Mouse (Mus musculus) cerebral cortex, adult 2 months (tissue): Measurements from ENCODE around the gene Pdgfra.

ENCODE experiments used
- WGBS: fragments of 180-500 bp; shearing (Covaris S2); methylation state at CpG from one replicate; pipeline ENCODE4 v1.1.7; 2018; 5-methylcytosine and 5-hydroxymethylcytosine counted together

Gene Pdgfra

DNA sequence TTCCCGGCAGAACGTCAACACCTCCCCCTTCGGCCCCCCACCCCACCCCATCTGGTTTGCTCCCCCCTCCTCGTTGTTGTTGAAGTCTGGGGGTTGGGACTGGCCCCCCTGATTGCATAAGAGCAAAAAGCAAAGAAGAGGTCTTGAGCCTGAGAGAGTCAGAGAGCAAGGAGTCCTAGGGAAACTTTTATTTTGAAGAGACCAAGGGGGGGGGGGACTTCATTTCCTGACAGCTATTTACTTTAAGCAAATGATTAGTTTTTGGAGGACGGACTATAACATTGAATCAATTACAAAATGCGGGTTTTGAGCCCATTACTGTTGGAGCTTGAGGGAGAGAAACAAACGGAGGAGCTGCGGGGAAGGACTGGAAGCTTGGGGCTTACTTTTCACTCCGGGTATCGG is at the start of gene Pdgfra:
Gene Pdgfra (plus strand): TSS at position 272 of the 405 bp plus-strand sequence.
- 7% methylated on average over 10 of the region's 10 CpGs for WGBS

DNA sequence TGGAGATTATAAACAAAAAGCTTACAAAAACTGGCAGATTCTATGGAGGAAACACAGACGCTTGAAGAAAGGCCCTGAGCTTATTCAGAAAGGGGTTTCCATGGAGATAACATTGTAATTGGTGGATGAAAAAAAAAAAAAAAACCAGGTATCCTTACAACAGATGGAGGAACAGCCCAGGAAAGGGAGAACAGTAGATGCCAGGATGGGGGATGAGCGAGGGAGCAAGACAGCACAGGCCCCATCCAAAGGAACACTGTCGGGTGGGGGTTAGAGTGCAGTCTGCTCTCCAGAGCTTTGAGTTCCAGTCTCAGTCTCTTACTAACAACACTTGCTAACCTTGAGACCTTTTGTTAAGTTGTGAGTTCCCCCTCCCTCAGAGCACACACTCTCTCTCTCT is 45.6 kb upstream of the Pdgfra start:
- 70% methylated on average over 3 of the region's 3 CpGs for WGBS

DNA sequence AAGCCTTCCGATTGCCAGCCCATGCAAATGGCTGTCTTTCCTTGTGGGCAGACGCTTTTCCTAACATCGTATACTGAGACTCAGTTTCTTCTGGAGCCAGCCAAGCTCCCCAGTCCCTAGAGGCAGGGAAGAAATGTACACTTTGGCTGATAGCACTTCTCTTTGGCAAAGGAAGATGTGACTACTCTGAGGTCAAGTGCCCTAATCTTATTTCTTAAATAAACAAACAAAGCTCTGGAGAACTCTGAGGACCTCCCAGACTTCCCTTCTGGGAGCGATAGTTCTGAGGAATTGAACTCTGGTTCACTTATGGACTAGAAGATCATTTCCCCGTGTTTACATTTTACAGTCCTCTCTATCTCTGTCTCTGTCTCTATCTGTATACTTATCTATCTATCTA is 42.7 kb upstream of the Pdgfra start:
- 73% methylated on average over 5 of the region's 5 CpGs for WGBS

DNA sequence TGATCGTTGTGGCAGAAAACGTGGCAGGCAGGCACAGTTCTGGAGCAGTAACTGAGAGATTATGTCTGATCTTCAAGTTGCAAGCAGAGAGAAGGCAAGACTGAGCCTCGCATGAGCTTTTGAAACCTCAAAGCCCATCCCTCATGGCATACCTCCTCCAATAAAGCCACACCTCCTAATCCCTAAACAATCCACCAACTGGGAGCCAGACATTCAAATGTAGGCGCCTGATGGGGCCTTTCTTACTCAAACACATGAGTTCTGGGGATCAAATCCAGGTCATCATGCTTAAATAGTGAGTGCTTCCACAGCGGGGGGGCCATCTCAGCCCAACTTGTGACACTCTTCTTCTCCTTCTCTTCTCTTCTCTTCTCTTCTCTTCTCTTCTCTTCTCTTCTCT is 40.3 kb upstream of the Pdgfra start:
- WGBS, result 70% methylated on average over 5 of the region's 5 CpGs

DNA sequence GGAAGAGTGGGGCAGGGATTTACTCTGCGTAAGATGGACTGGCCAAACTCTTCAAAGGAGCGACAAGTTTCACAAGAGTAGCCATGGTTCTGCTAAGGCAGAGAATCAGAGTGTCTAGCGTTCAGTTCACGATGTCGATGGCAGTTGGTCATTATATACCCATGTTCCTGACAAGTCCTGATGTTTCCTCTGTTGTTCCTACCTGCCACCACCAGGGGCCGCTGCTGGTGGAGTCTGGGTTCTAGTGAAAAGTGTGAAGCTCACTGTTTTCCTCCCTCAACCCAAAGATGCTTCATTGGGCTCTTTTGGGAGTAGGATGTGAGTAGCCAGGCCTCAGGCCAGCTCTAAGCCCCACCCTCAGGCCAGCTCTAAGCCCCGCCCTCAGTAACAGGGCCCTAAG is 33.3 kb upstream of the Pdgfra start:
- WGBS, result 74% methylated on average over 7 of the region's 7 CpGs

DNA sequence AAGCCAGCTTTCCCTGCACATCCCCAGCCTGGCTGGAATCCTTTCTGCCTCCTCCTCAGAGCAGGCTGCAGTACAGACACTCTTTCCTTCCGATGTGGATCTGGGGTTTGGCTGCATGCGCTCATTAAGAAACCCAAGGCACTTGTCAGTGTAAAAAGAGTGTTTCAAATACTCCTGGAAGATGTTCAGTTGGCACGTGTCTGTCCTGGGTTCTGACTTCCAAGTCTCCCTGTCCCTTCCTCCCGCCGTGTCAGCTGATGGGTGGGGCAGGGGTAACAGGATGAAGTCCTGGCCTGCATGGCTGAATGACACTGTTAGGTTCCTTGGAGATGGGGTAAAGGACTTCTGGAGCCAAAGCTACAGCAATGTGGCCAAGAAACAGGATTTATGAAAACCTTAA is 30.4 kb upstream of the Pdgfra start:
- WGBS, result 34% methylated on average over 5 of the region's 5 CpGs

DNA sequence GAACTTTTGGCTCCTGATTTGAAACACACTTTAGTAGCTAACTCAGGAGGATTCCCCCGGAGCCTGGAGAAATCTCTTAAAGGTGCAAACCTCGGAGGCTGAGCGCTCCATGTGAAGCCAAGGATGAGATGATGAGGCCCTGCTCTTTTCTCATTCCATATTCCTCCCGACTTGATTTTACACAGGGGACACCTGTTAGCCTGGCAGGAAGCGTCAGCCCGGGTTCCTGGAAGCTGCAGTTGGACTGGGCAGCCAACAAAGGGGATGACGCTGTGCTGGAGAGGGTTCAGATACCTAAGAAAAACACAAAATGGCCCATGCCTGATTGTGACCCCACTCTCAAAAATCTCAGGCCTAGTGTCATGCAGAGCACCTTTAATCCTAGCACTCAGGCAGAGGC is 17.4 kb upstream of the Pdgfra start:
- 88% methylated on average over 7 of the region's 7 CpGs for WGBS

DNA sequence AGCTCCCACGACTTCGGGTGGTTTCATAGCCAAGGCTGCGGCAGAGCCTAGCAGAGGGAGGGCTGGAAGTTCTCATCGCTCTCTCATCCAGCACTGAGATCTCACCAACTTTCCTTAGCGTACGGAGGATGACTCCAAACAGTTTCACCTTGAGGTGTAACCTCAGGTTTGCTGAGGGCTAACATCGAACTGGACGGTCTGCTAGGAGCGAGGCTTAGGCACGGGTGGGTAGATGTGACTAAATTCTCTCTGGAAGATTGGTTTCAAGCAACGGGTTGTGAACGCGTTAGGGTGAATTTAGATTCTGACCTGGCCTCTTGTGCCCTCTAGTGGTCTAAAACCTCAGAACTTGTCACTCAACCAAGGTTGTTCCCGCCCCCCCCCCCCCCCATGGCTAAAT is 9.0 kb upstream of the Pdgfra start:
- 4% methylated on average over 14 of the region's 14 CpGs for WGBS

DNA sequence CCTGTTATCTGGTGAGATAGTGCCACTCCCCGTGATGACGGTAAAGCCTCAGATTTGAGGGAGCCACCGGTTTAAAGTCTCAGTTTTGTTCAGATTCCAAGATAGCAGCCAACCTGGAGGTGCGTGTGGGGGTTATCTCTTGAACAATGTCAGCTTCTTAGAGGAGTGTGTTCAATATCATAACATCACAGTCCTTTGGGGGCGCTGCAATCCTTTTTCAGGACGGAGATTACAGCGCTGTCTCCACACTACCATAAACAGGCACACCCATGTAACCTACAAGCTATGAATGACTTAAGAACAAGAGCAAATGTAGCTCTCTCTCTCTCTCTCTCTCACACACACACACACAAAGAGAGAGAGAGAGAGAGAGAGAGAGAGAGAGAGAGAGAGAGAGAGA is 8.3 kb upstream of the Pdgfra start:
- WGBS, result 47% methylated on average over 7 of the region's 7 CpGs

DNA sequence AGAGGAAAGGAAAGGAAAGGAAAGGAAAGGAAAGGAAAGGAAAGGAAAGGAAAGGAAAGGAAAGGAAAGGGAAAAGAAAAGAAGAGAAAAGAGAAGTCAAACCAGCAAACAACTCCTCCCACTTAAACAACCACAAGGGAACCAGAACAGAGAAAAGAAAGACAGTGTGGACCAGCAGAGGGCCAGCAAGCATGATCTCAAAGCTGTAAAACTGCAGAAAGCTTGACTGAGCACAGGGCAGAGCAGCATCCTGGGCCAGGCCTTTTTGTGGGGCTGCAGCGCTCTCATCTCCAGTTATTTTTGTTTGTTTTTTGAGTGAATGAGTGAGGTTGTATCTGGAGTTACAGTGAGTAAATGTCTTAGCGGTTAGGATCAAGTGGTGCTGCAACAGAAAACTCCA is 6.8 kb upstream of the Pdgfra start:
- 92% methylated on average over 2 of the region's 2 CpGs for WGBS

DNA sequence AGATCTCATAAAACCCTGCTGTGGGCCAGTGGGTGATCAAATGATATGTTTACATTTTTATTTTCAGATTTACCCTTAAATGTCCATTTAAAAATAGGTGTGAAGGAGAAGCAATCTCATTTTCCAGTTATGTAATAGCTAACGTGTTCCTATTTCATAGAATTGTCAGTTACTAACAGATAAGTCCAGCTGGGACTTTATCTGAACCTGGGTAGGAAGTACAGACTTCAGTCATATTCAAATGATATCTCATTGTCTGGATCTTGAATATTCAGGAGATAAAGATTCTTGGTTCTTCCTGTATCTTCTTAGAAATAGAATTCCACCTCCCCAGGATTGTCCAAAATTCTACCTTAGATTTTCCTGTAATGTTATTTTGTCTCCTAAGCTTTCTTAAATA is 5.6 kb upstream of the Pdgfra start:
- 88% methylated on average over 1 of the region's 1 CpGs for WGBS

DNA sequence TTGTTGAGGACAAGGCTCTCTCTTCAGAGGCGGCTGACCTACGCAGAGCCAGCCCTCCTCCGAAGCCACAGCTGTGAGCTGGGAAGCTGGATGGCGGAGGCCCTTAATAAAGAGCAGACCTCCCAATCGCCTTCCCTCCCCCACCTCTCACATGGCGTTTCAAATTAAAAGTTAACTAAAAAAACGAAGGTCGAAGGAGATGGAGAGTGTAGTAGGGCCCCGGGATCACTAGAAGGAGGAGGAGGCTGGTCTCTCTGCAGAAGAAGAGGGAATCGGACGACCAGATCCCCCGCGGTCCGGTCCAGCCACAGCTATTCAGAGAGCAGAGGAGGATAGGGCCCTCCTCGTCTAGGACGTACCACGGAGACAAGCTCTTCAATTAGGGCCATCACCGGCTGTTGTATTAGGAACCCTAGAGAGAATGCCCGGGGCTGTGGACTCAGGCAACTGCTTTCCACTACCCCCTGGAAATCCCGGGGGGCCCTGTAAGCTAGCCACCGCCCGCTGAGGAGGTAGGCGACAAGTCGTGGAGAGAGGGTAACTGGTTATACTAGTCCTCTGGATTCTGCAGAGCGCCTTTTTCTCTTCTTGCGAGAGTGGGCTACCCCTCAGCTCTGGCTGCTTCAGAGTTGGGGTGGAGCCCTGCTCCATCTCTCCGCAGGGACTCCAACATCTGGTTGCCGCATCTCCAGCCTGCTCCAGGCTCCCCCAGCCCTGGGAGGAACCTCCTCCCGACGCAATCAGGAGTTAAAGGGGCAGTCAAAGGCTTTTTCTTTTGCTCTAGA is 3.6 kb upstream of the Pdgfra start:
- WGBS, result 17% methylated on average over 30 of the region's 30 CpGs

DNA sequence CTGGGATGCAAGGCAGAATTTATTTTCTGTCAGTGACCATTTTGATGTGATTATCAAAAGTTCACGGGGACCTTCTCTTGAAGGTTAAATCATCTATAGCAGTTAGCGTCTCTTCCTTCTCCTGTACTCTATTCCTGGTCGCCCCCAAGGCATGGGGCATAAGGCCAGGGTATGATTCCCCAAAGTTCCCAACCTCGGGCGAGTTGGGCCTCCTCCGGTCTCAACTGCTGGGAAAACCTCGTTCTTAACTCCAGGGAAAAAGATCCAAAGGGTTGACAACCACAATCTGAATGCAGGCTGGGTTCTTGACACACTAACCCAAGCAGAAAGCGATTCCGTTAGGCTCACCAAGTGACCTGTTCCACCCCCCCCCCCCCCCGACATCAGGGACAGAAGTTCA is 2.7 kb upstream of the Pdgfra start:
- 21% methylated on average over 10 of the region's 10 CpGs for WGBS

DNA sequence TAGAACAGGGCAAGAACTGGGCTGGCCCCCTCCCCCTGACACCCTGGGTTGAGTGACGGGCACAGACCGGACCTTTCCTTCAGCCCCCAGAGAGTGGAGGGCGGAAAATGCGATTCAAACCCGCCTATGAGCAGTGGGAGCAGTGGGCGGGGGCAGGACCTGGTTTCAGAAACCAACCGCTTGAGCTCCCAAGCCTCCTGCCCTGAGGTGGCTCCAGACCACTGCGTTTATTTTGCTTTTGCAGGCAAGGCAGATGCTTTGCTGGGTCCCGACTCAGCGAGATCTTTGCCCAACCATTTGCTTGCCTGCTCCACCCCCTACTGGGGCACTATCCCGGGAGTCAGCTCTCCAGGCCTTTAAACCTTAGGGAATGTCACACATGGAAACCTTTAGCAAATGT is 2.2 kb upstream of the Pdgfra start:
- 4% methylated on average over 11 of the region's 11 CpGs for WGBS

DNA sequence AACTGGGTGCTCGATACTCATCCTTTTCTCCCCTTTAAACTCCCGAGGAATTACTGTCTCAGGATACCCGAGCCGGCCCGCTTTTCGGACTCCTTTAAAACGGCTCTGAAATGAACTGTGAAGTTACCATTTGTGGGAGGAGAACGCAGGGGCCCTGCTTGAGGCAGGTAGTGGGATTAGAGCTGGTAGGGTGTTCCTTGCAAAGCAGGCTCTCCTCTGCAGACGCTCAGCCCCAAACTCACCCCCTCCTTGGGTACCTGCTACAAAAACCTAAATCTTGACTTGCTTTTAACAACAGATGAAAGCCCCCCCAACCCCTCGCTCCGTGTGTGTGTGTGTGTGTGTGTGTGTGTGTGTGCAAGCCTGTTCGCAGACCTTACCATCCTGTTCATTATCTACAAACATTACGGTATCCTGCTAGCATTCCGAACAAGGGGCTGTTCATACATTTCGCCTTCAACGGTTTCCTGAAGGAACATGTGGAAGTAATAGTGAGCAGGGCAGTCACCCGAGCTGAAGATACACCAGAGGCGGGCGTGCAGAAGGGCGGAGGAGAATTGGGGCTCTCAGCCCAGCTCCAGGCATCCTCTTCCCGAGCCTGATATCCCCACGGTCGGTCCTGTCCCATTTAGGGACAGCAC is 1.6 kb upstream of the Pdgfra start:
- 7% methylated on average over 23 of the region's 23 CpGs for WGBS

DNA sequence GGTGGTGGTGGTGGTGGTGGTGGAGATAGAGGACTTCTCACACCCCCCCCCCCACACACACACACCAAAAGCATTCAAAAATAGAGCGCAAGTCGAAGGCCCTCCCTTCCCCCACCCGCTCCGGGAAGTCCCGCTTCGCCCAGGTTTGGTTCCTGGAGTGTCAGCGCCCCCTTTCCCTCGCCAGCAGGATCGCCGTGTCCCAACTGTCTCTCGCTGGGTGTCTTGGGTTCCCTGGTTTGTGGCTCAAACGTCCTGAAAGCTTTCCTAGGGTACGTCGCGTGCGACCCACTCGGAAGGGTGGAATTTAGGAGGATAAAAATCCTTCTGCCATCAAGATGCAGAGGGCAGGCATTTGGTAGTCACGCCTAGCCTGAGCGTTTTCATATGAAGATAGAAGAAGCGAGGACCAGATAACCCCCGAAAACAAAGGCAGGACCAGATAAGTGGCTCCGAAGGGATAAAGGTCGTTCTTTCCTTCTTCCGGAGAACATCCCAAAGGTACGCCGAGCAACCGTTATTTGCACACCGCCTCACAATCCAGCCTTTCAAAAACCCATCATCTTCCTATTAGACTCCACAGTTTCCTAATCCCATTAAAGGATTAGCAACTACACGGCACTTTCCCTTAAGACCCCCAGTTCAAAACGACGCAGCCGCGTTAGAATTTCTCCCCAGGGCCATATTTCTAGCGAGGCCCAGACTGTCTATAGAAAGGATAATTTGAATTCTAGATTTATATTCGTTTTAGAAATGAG is 769 bp upstream of the Pdgfra start:
- 3% methylated on average over 35 of the region's 35 CpGs for WGBS

DNA sequence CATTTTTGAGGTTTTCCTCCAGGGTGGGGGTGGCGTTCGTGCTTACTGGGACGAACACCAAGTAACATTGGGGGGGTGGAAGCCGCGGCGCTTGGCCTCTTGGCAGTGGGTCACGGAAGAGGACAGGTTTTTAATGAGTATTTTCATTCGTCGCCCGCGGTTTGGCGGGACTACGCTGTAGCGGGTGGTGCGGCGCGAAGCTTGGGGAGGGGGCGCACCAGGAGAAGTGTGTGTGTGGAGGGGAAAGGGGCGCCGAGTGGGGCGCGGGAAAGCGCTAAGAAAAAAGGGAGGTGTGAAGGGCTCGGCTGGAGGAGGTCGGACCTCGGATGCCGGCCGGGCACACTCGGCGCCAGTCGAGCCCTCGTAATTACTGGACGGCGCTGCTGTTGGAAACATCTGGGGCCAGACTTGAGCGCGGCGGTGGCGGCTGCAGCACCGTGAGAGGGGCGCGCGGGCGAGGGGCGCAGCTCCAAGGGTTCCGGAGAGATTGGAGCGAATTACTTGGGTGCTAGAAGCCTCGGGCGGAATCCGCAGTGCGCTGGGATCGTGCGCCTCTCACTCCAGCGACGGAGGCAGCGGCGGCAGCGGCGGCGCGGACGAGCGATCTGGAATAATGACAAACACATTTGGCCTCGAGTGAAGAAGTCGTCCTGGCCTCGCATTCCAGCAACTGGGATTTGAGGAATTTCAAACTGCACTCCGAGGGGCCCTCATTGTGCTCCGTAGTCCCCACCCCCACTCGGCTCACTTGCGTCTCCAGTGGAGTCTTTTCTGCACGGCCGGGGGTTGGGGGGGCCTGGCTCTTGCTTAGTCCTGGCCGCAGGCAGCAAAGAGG is 916 bp downstream of the Pdgfra start:
- WGBS, result 2% methylated on average over 68 of the region's 72 CpGs

DNA sequence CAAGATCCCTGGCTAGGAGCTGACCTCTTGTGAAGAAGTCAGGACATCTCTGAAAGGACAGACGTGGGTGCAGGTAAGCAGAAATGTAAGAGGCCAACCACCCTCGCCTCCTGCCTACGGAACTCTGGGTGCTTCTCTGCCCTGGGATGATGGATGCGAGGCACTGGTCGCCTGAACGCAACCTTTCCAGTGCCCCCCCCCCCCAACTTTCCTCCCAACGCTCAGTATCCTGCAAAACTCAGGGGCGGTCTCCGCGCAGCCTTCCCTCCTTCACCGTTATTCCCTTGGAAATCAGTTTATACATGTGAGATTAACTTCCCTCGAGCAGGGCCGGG is 1.5 kb downstream of the Pdgfra start:
- 5% methylated on average over 13 of the region's 13 CpGs for whole genome bisulfite sequencing

DNA sequence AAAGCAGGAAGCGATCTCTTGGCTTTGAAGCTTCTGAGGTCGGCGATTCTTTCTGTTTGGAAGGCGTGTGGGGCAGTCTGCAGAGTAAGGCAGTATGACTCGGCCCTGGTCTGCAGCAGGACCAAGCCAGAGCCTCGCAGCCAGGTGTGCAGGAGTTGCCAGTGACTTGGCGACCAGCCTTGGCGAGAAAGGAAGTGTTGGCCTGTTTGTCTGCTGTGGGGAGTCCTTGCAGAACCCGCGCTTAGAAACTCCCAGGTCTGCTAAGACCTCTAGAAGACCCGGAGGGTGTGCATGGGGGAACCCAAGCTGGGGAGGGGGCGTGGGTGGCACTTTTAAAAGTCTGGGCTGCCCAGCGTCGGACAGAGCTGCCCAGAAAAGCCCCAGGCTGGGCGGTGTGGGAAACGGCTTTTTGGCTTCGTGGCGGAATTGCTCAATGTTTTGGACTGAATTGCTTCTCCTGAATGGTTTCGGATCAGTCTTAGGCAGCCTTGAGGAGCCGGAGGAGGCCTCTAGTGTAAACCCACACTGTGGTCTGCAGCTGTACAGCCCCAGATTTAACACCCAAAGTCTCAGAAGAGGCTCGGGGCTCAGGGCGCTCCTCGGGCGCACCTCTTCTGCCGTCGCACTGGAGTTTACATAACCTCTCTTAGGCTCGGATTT is 2.0 kb downstream of the Pdgfra start:
- WGBS, result 3% methylated on average over 27 of the region's 27 CpGs

DNA sequence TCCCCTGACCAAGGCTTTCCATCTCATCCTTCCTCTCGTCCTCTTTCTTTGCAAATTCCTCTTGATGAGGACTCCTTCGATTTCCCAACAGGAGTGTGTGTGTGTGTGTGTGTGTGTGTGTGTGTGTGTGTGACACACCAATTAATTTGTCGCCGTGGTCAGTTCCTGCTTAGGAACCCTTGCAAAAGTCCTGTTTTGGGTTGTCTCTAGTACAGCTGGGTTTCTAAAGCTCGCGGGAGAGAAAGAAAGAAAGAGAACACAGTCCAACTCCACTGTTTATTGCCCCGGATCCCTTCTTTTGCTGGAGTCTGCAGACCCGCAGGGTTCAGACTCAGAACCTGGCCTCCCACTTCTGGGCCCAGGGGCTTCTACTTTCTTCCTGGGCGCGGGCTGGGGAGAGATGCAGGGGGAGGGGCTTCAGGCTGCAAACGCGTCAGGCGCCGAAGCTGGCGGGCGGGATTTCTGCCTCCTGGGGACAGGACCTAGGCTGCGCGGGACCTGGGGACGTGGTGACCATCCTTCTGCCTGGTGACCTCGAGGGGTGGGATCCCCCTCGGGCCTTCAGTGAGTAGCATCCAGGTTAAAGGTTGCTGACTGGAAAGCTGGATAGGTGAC is 2.6 kb downstream of the Pdgfra start:
- WGBS, result 1% methylated on average over 21 of the region's 21 CpGs

DNA sequence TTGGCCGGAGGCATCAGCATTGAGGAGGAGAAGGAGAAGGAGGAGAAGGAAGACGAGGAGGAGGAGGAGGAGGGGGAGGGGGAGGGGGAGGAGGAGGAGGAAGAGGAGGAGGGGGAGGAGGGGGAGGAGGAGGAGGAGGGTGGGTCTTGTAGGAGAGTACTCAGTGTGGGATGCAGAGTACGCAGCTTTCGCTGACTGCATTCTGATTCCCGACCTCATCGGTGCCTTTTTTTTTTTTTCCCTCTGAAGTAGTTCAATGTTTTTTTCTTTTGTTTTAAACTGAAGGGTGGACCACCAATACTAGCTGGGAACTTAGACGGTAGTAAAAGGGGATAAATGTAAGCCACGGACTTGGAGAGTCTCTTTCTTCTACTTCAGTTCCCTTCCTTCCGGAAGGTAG is 3.2 kb downstream of the Pdgfra start:
- 3% methylated on average over 8 of the region's 9 CpGs for WGBS
